Mouse (Mus musculus) midbrain, embryonic 11.5 days (tissue): ENCODE results near the gene Tsg101. TPM values are rescaled to one million over a fixed set of nuclear protein-coding genes. Genes with fewer than 3 reads are reported as not detected.
A peak's percentile ranks its signal among the peaks of the same experiment; 100 is the strongest.

ENCODE experiments used
- ATAC-seq: fragments of 200-750 bp; cut with Nextera tagmentation; 2 replicates; pipeline ENCODE4 v1.8.0; 2017; ENCODE audit warnings: moderate TSS enrichment, moderate library complexity; ENCODE audit not compliant: low FRiP score
- DNase-seq: peaks from one replicate; pipeline ENCODE4 v3.0.0; 2015; ENCODE audit warnings: low spot score; ENCODE audit errors: missing footprints
- H3K27ac ChIP-seq: fragments of 300-500 bp; sonication (generic); 2 replicates; pipeline ENCODE4 v1.5.1; 2014; ENCODE audit warnings: low read depth, low read length
- H3K27me3 ChIP-seq: fragments of 300-500 bp; sonication (generic); 2 replicates; pipeline ENCODE4 v1.6.1; 2014; ENCODE audit warnings: mild to moderate bottlenecking, low read length, moderate library complexity, mixed read lengths; ENCODE audit not compliant: control insufficient read depth, insufficient read depth
- H3K36me3 ChIP-seq: fragments of 300-500 bp; sonication (generic); 2 replicates; pipeline ENCODE4 v1.6.1; 2014; ENCODE audit warnings: mild to moderate bottlenecking, low read length, moderate library complexity, mixed read lengths; ENCODE audit not compliant: control insufficient read depth, insufficient read depth
- H3K4me1 ChIP-seq: fragments of 300-500 bp; sonication (generic); 2 replicates; pipeline ENCODE4 v1.6.1; 2014; ENCODE audit warnings: low read length; ENCODE audit not compliant: control insufficient read depth, insufficient read depth
- H3K4me2 ChIP-seq: fragments of 300-500 bp; sonication (generic); 2 replicates; pipeline ENCODE4 v1.6.1; 2014; ENCODE audit warnings: mild to moderate bottlenecking, moderate library complexity
- H3K4me3 ChIP-seq: fragments of 300-500 bp; sonication (generic); 2 replicates; pipeline ENCODE4 v1.5.1; 2014; ENCODE audit warnings: low read depth, low read length
- H3K9ac ChIP-seq: fragments of 300-500 bp; sonication (generic); 2 replicates; pipeline ENCODE4 v1.6.1; 2014; ENCODE audit warnings: low read length
- H3K9me3 ChIP-seq: fragments of 300-500 bp; sonication (generic); 2 replicates; pipeline ENCODE4 v1.6.1; 2016; ENCODE audit warnings: low read length; ENCODE audit not compliant: control insufficient read depth
- WGBS: fragments of 180-500 bp; shearing (Covaris S2); extraction: QIAGEN DNeasy Blood & Tissue Kit; methylation state at CpG from one replicate; pipeline ENCODE4 v1.1.7; 2014; 5-methylcytosine and 5-hydroxymethylcytosine counted together
- polyA plus RNA-seq: library from polyadenylated mRNA; unstranded; fragments of >200 nt; fragmentation: Nextera tagmentation; extraction: Ambion mirVana; gene quantifications from 2 replicates; pipeline ENCODE4 v1.2.1, GENCODE M21; 2014

Gene Tsg101
- 342 and 362 TPM in 2 replicates for polyA plus RNA-seq

- H3K4me3 ChIP-seq: peak within 1 kb of the TSS; percentile 77
- ATAC-seq (peak; percentile 96), DNase-seq (peak; percentile 99)
- H3K4me2 ChIP-seq: peak within 1 kb of the TSS; percentile 51
- H3K27ac ChIP-seq: peak within 1 kb of the TSS; percentile 94
- no peaks in the 10 kb centered on the region for H3K9me3 ChIP-seq
- peak within 1 kb of the TSS; percentile 97 for H3K9ac ChIP-seq
- H3K36me3 ChIP-seq: peaks cover 2% of the 10 kb centered on the region
- under 1% methylated on average over 64 of the region's 75 CpGs for WGBS
- no peaks in the 10 kb centered on the region for H3K27me3 ChIP-seq
- H3K4me1 ChIP-seq: peaks cover 14% of the 10 kb centered on the region
Observed at GRCm38 (mm10) chr7:46919551-46920176, at the start of gene Tsg101. Tsg101 (minus strand) TSS chr7:46919969.

GRCm38 (mm10) chr7:46964070-46964469, 44.3 kb upstream of the Tsg101 start:
- H3K4me3 ChIP-seq: no peak overlapping the region
- H3K4me1 ChIP-seq: peaks cover 2% of the 10 kb centered on the region; the same call in 1 of the 2 replicates
- H3K27me3 ChIP-seq: no peaks in the 10 kb centered on the region
- no peaks in the 10 kb centered on the region for H3K36me3 ChIP-seq
- DNase-seq (no peak), ATAC-seq (no peak)
- 89% methylated on average over 7 of the region's 7 CpGs for WGBS
- no peak overlapping the region for H3K27ac ChIP-seq
- H3K9me3 ChIP-seq: no peaks in the 10 kb centered on the region
- H3K4me2 ChIP-seq: no peak overlapping the region
- no peak overlapping the region for H3K9ac ChIP-seq

GRCm38 (mm10) chr7:46962806-46963618, 43.2 kb upstream of the Tsg101 start:
- under 1% methylated on average over 9 of the region's 9 CpGs for WGBS
- ATAC-seq (peak; percentile 87), DNase-seq (peak; percentile 98)
- Histone ChIP-seq H3K27ac (no peak overlapping the region), H3K4me3 (no peak overlapping the region), H3K4me2 (no peak overlapping the region), H3K36me3 (no peaks in the 10 kb centered on the region), H3K9me3 (no peaks in the 10 kb centered on the region), H3K4me1 (peaks cover 5% of the 10 kb centered on the region; the same call in 1 of the 2 replicates), H3K27me3 (no peaks in the 10 kb centered on the region), H3K9ac (peak overlapping the region; percentile 44; the same call in 1 of the 2 replicates)

DNA sequence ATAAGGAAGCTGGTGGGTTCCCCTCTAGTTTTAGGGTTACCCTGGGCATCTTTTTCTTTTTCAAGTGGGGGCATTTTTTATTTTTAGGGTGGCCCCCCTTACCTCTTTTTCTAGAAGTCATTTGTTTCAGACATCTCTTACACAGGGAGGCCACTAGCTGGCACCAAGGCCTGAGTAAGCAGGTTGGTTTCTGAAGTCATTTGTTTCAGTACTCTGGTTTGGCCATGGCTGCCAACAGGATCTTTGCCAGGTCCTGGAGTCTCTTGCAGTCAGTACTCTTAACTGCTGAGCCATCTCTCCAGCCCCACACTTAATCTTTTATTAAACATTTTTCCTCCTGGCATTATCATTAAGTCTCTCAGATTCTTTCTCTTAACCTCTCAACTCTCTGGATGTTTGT, 42.4 kb upstream of the Tsg101 start:
- DNase-seq: no peak

GRCm38 (mm10) chr7:46960991-46961390, 41.2 kb upstream of the Tsg101 start:
- no peaks in the 10 kb centered on the region for H3K27me3 ChIP-seq
- peaks cover 10% of the 10 kb centered on the region for H3K4me1 ChIP-seq
- H3K27ac ChIP-seq: no peak overlapping the region
- DNase-seq: no peak
- no peak overlapping the region for H3K4me3 ChIP-seq
- ATAC-seq: no peak
- H3K9ac ChIP-seq: no peak overlapping the region
- no peaks in the 10 kb centered on the region for H3K9me3 ChIP-seq
- no peaks in the 10 kb centered on the region for H3K36me3 ChIP-seq
- WGBS: 68% methylated on average over 3 of the region's 3 CpGs
- H3K4me2 ChIP-seq: no peak overlapping the region

More for the DNA sequence above, 42.4 kb upstream of the Tsg101 start:
- no peak overlapping the region for H3K9ac ChIP-seq
- H3K4me3 ChIP-seq: no peak overlapping the region
- H3K27ac ChIP-seq: no peak overlapping the region
- no peak for ATAC-seq
- H3K4me1 ChIP-seq: peaks cover 10% of the 10 kb centered on the region
- H3K4me2 ChIP-seq: no peak overlapping the region
- no peaks in the 10 kb centered on the region for H3K9me3 ChIP-seq
- H3K27me3 ChIP-seq: no peaks in the 10 kb centered on the region
- H3K36me3 ChIP-seq: no peaks in the 10 kb centered on the region

DNA sequence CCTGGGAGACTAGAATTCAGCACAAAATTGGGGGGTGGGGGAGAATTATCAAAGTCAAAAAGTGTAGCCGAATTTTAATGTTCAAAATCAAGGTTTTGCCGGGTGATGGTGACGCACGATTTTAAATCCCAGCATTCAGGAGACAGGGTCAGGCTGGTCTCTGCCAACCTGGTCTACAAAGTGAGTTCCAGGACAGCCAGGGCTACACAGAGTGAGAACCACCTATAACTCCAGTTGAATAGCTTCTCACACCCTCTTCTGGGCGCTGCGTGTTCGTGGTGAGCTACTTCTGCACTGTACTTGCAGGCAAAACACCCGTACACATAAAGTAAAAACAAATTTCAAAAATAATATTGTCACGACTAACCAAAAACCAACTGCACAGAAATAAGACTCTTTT, 39.1 kb upstream of the Tsg101 start:
- Histone ChIP-seq H3K9me3 (no peaks in the 10 kb centered on the region), H3K9ac (peak overlapping the region; percentile 83), H3K27ac (no peak overlapping the region), H3K36me3 (no peaks in the 10 kb centered on the region), H3K27me3 (no peaks in the 10 kb centered on the region), H3K4me3 (peak overlapping the region; percentile 61), H3K4me2 (peak overlapping the region; percentile 76), H3K4me1 (peaks cover 10% of the 10 kb centered on the region)
- DNase-seq (no peak), ATAC-seq (no peak)
- 19% methylated on average over 9 of the region's 9 CpGs for WGBS

DNA sequence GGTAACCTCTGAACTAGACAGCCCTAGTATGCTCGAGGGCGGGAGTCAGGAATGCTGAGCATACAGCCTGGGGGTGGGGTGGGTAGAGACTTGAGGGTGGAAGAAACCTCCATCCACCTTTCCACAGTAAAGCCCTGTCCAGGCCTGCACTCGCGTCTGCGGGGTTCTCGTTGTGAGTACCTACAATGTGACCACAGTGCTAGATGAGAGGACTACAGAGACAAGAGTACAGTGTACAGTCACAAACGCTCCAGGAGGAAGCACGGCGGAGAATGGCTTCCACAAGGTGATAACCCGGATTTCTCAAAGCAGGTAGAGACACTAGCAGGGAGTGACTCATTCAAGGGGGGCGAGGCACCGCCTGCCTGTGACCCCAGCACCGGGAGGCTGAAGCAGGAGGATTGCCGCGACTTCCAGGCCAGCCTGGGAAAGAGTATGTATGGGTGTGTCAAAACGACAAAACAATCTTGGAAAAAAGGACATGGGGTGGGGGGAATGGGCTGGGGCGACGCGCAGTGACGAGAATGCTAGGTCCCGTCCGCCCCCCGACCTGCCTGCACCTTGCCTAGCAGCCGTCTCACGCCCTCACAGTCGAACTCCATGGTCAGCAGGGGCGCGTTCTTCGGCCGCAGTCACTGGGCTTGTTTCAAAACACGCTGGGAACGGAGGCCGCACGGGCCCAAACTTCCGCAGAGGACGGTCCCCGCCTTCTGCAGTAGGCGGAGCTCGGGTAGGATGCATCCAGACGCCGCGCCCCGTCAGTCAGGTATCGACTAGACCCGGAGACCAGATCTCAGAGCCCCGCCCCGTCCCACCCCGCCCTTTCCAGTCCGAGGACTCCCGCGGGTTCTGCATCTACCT, 38.3 kb upstream of the Tsg101 start, which contains the start of gene Uevld:
TSS of gene Uevld (minus strand) at position 697 of the 861 bp plus-strand sequence.
- no peak within 1 kb of the TSS for H3K27ac ChIP-seq
- peak; percentile 99 for DNase-seq

DNA sequence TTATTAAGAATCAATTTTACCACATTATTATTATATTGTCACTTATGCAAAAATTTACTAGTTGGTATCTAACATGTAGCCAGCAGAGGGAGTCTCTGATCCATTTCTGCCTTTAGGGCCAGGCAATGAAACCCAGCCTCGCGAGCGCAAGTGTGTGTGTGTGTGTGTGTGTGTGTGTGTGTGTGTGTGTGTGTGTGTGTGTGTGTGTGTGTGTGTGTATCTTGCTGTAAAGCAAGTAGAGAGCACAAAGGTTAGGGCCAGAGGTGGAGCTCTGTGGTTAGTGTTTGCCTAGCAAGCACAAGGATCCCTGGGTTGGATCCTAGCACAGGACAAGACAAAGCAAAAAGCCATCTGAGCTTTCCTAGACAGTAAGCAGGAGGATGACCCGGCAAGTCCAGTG, 16.1 kb upstream of the Tsg101 start:
- WGBS: 63% methylated on average over 4 of the region's 4 CpGs
- no peaks in the 10 kb centered on the region for H3K9me3 ChIP-seq
- no peak overlapping the region for H3K27ac ChIP-seq
- H3K36me3 ChIP-seq: peaks cover 2% of the 10 kb centered on the region; the same call in 1 of the 2 replicates
- DNase-seq (no peak), ATAC-seq (no peak)
- H3K27me3 ChIP-seq: no peaks in the 10 kb centered on the region
- no peak overlapping the region for H3K4me2 ChIP-seq
- no peak overlapping the region for H3K4me3 ChIP-seq
- no peaks in the 10 kb centered on the region for H3K4me1 ChIP-seq
- no peak overlapping the region for H3K9ac ChIP-seq

More for the DNA sequence above, 38.3 kb upstream of the Tsg101 start, which contains the start of gene Uevld:
- H3K4me1 ChIP-seq: peaks cover 10% of the 10 kb centered on the region
- peaks cover 4% of the 10 kb centered on the region; the same call in 1 of the 2 replicates for H3K36me3 ChIP-seq
- peak within 1 kb of the TSS; percentile 61 for H3K4me3 ChIP-seq
- 1% methylated on average over 51 of the region's 51 CpGs for WGBS
- no peaks in the 10 kb centered on the region for H3K27me3 ChIP-seq
- H3K9ac ChIP-seq: peak within 1 kb of the TSS; percentile 83
- H3K9me3 ChIP-seq: no peaks in the 10 kb centered on the region
- ATAC-seq: peak; percentile 94
- peak within 1 kb of the TSS; percentile 76 for H3K4me2 ChIP-seq
